Mouse (Mus musculus): ENCODE measurements around the gene Fzd2.

GRCm38 (mm10) chr11:102602816-102603495, 1.2 kb upstream of the Fzd2 start:
- TF ChIP-seq GATA1 (IDR thresholded peaks at IDR 0.05; ENCODE audit: low read depth, low read length), result no peak
- TF ChIP-seq USF1 (IDR thresholded peaks at IDR 0.05; ENCODE audit: low read depth, low read length), result no peak
- no peak for TF ChIP-seq TBP (IDR thresholded peaks at IDR 0.05; ENCODE audit: low read depth, low read length)
- TF ChIP-seq ZNF384 (IDR thresholded peaks at IDR 0.05; ENCODE audit: low read depth, low read length), result no peak
- TF ChIP-seq CTCF (IDR thresholded peaks at IDR 0.05 in 2 of 3, conservative IDR thresholded peaks at IDR 0.05 in 1 of 3; ENCODE audit: control insufficient read depth in 1 of 3, insufficient read depth in 1 of 3, low read depth in 2 of 3, low read length in 3 of 3, poor library complexity in 1 of 3, severe bottlenecking in 1 of 3), result no peak
- no peak for TF ChIP-seq RAD21 (IDR thresholded peaks at IDR 0.05; ENCODE audit: low read depth, low read length)
- no peak for TF ChIP-seq POLR2AphosphoS5 (IDR thresholded peaks at IDR 0.05; ENCODE audit: borderline replicate concordance, low read depth, low read length)
- no peak for TF ChIP-seq POLR2A (IDR thresholded peaks at IDR 0.05; ENCODE audit: control insufficient read depth in 1 of 2, insufficient read depth in 1 of 2, low read depth in 1 of 2, low read length in 2 of 2, poor library complexity in 1 of 2)
- TF ChIP-seq USF2 (IDR thresholded peaks at IDR 0.05; ENCODE audit: borderline replicate concordance in 1 of 2, insufficient read depth in 1 of 2, low read depth in 1 of 2, low read length in 2 of 2), result no peak
- TF ChIP-seq CHD2 (IDR thresholded peaks at IDR 0.05; ENCODE audit: low read length), result no peak
- no peak for TF ChIP-seq JUND (IDR thresholded peaks at IDR 0.05; ENCODE audit: low read depth, low read length)

All from MEL (cell line).